Mouse (Mus musculus) stomach, postnatal 0 days (tissue): ENCODE data around the gene Omp.

Experiments
- CTCF ChIP-seq: IDR thresholded peaks from 2 replicates; pipeline ENCODE4 v1.5.1; 2016; ENCODE audit warnings: antibody characterized with exemption, low read depth, mild to moderate bottlenecking, moderate library complexity
- EP300 ChIP-seq: optimal IDR thresholded peaks from 2 replicates; pipeline ENCODE3; 2016; ENCODE audit warnings: antibody characterized with exemption

- TF ChIP-seq CTCF (no peak), EP300 (no peak)
Measured at GRCm38 (mm10) chr7:98142648-98143047, 2.7 kb downstream of the Omp start.
